Mouse (Mus musculus): Measurements from ENCODE around the gene Rasal2.

Rasal2 gene

GRCm38 (mm10) chr1:157412454-157413369, at the start of gene Rasal2:
TSS of gene Rasal2 (minus strand) at chr1:157412595.
- ATAC-seq (ENCODE audit: low TSS enrichment) = peak; percentile 88

- ATAC-seq (ENCODE audit: low TSS enrichment) = no peak
Observed at GRCm38 (mm10) chr1:157461276-157461675, 48.9 kb upstream of the Rasal2 start.

- ATAC-seq (ENCODE audit: low TSS enrichment) = no peak
Observed at GRCm38 (mm10) chr1:157459904-157460303, 47.5 kb upstream of the Rasal2 start.

- ATAC-seq (ENCODE audit: low TSS enrichment) = peak; percentile 76
Observed at GRCm38 (mm10) chr1:157458421-157459208, 46.2 kb upstream of the Rasal2 start, which contains the start of gene Cryzl2. TSS of gene Cryzl2 (plus strand) at chr1:157458577.

- no peak for ATAC-seq (ENCODE audit: low TSS enrichment)
Observed at GRCm38 (mm10) chr1:157457789-157458188, 45.4 kb upstream of the Rasal2 start.

GRCm38 (mm10) chr1:157454876-157455275, 42.5 kb upstream of the Rasal2 start:
- ATAC-seq (ENCODE audit: low TSS enrichment) = peak; percentile 32; the same call in 1 of the 2 replicates

- ATAC-seq (ENCODE audit: low TSS enrichment) = peak; percentile 39; the same call in 1 of the 2 replicates
Observed at GRCm38 (mm10) chr1:157452759-157453549, 40.6 kb upstream of the Rasal2 start.

GRCm38 (mm10) chr1:157452284-157452683, 39.9 kb upstream of the Rasal2 start:
- no peak for ATAC-seq (ENCODE audit: low TSS enrichment)

GRCm38 (mm10) chr1:157449981-157450636, 37.7 kb upstream of the Rasal2 start:
- no peak for ATAC-seq (ENCODE audit: low TSS enrichment)

GRCm38 (mm10) chr1:157449532-157449931, 37.1 kb upstream of the Rasal2 start:
- no peak for ATAC-seq (ENCODE audit: low TSS enrichment)

GRCm38 (mm10) chr1:157448805-157449188, 36.4 kb upstream of the Rasal2 start:
- ATAC-seq (ENCODE audit: low TSS enrichment) = no peak

GRCm38 (mm10) chr1:157448164-157448804, 35.9 kb upstream of the Rasal2 start:
- ATAC-seq (ENCODE audit: low TSS enrichment) = no peak

GRCm38 (mm10) chr1:157447142-157447541, 34.7 kb upstream of the Rasal2 start:
- ATAC-seq (ENCODE audit: low TSS enrichment) = peak; percentile 5; the same call in 1 of the 2 replicates

- ATAC-seq (ENCODE audit: low TSS enrichment) = peak; percentile 39
Observed at GRCm38 (mm10) chr1:157446325-157446724, 33.9 kb upstream of the Rasal2 start.

- no peak for ATAC-seq (ENCODE audit: low TSS enrichment)
Observed at GRCm38 (mm10) chr1:157445398-157445910, 33.1 kb upstream of the Rasal2 start.

- peak; percentile 4; the same call in 1 of the 2 replicates for ATAC-seq (ENCODE audit: low TSS enrichment)
Observed at GRCm38 (mm10) chr1:157444632-157445300, 32.4 kb upstream of the Rasal2 start.

GRCm38 (mm10) chr1:157443723-157444561, 31.5 kb upstream of the Rasal2 start:
- ATAC-seq (ENCODE audit: low TSS enrichment) = peak; percentile 64

GRCm38 (mm10) chr1:157443026-157443722, 30.8 kb upstream of the Rasal2 start:
- ATAC-seq (ENCODE audit: low TSS enrichment) = peak; percentile 41; the same call in 1 of the 2 replicates

Data from frontal cortex, adult (tissue).